Mouse (Mus musculus): Measurements from ENCODE around the gene Zfp882. TPM values are rescaled to one million over a fixed set of nuclear protein-coding genes. Genes with fewer than 3 reads are reported as not detected.
"Not testable (repeated sequence)": the region's sequence is repeated elsewhere in the genome, so short reads cannot be mapped to it uniquely, and the experiment has no call there.

Gene Zfp882
- polyA plus RNA-seq, 1 experiment from 2014 or later, result 7.2 TPM

DNA sequence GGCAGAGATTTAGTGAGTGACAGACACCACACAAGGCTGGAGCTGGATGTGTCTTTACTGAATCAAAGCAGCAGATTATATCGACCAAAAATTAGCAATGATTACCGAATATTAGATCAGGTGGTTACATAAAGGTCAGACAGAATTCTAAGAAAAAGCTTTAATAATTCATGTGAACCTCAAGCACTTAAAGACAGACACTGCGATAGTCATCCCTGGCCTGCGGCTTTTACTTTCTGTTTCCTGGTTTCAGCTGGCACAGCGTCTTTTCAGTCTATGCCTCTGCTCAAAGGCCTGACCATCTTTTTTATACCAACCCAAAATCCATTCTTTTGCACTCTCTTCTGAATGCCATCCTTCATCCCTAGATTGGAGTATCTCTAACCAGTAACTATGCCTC, 40.2 kb downstream of the Zfp882 start:
- 94% methylated on average over 5 of the region's 5 CpGs for WGBS
- Histone ChIP-seq H3K4me2 (ENCODE audit: low read depth) (no peak overlapping the region), H3K27ac (ENCODE audit: low read depth, low read length) (no peak overlapping the region), H3K4me1 (ENCODE audit: control insufficient read depth, insufficient read depth, low read length) (peaks cover 4% of the 10 kb centered on the region; the same call in 1 of the 2 replicates), H3K27me3 (ENCODE audit: control insufficient read depth, insufficient read depth, low read length) (no peaks in the 10 kb centered on the region), H3K9me3 (ENCODE audit: control insufficient read depth, low read length) (no peaks in the 10 kb centered on the region), H3K9ac (ENCODE audit: low read length) (no peak overlapping the region), H3K36me3 (ENCODE audit: control insufficient read depth, insufficient read depth, low read length) (no peaks in the 10 kb centered on the region), H3K4me3 (ENCODE audit: low read depth, low read length) (no peak overlapping the region)
- DNase-seq (ENCODE audit: low spot score) (no peak), ATAC-seq (ENCODE audit: insufficient read depth, low FRiP score, low TSS enrichment) (no peak)

DNA sequence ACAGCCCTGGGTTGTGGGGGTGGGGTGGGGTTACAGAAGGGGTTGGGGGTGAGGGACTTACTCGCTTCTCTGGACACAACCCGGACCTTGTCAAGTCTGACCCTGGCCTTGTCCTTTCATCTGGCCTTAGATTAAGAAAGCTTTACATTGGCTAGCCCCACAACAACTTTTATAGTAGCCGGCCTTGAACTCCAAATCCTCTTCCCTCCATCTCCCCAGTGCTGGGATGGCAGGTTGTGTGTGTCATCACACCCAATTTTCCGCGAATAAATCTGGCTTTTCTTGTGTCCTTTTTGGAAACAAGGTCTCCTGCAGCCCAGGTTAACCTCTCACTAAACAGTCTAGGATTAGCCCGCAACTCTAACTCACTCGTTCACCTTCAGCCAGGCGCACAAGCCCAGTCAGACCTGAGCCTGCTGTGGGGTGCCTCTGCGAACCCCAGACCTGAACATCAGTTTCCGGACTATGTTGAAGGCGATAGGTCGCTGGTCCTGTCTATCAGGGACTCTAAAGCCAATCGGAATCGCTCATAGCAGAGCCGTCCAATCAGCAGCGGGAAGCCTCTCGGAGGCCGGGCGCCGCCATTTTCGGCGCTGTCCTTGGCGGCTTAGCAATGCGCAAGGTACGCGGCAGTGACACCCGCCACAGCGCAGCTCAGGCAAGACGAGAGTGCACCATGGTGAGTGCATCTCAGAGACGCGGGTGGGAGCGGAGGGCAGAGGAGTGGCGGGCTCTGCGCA, 42.2 kb downstream of the Zfp882 start, which contains the start of gene Zfp961:
Gene Zfp961 (plus strand): TSS at position 557 of the 740 bp plus-strand sequence.
- H3K4me2 ChIP-seq (ENCODE audit: low read depth), result peak within 1 kb of the TSS; percentile 53
- WGBS, result 4% methylated on average over 34 of the region's 34 CpGs
- peak within 1 kb of the TSS; percentile 86 for H3K9ac ChIP-seq (ENCODE audit: low read length)
- H3K9me3 ChIP-seq (ENCODE audit: control insufficient read depth, low read length), result no peaks in the 10 kb centered on the region
- peak within 1 kb of the TSS; percentile 53; the same call in 1 of the 2 replicates for H3K27ac ChIP-seq (ENCODE audit: low read depth, low read length)
- no peaks in the 10 kb centered on the region for H3K36me3 ChIP-seq (ENCODE audit: control insufficient read depth, insufficient read depth, low read length)
- no peaks in the 10 kb centered on the region for H3K27me3 ChIP-seq (ENCODE audit: control insufficient read depth, insufficient read depth, low read length)
- ATAC-seq (ENCODE audit: insufficient read depth, low FRiP score, low TSS enrichment), result peak; percentile 100
- peak; percentile 96 for DNase-seq (ENCODE audit: low spot score)
- H3K4me3 ChIP-seq (ENCODE audit: low read depth, low read length), result peak within 1 kb of the TSS; percentile 66
- peaks cover 4% of the 10 kb centered on the region; the same call in 1 of the 2 replicates for H3K4me1 ChIP-seq (ENCODE audit: control insufficient read depth, insufficient read depth, low read length)

DNA sequence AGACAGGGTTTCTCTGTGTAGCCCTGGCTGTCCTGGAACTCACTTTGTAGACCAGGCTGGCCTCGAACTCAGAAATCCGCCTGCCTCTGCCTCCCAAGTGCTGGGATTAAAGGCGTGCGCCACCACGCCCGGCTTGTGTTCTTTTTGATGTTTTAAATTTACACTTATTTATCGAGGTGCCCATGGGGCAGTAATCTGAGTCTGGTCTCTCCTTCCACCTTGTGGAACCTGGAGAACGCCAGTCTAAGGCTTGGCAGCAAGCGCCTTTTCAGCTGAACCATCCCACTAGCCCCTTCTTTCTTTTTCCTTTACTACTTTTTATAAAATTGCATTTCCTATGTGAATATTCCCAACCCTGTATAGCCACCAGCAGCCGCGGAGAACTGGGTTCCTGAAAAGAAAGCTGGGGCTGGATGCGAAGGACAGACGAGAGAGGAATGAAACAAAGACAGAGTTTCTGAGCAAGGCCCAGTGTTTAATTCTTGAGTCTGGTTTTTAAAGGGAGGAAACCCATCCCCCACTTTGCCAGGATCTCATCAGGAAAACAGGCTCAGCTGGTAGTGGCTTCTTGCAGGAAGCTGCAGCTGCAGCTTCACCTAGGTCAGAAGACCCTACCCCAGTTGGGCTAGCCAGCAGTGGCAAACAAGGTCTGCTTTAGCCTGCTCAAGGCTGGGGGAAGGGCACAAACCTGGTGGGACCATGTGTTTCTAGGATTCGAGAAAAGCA, 43.2 kb downstream of the Zfp882 start:
- no peak overlapping the region for H3K27ac ChIP-seq (ENCODE audit: low read depth, low read length)
- H3K36me3 ChIP-seq (ENCODE audit: control insufficient read depth, insufficient read depth, low read length), result no peaks in the 10 kb centered on the region
- H3K9me3 ChIP-seq (ENCODE audit: control insufficient read depth, low read length), result no peaks in the 10 kb centered on the region
- DNase-seq (ENCODE audit: low spot score), result peak; percentile 24
- peak overlapping the region; percentile 53 for H3K4me2 ChIP-seq (ENCODE audit: low read depth)
- no peaks in the 10 kb centered on the region for H3K27me3 ChIP-seq (ENCODE audit: control insufficient read depth, insufficient read depth, low read length)
- H3K4me3 ChIP-seq (ENCODE audit: low read depth, low read length), result peak overlapping the region; percentile 66
- H3K4me1 ChIP-seq (ENCODE audit: control insufficient read depth, insufficient read depth, low read length), result peaks cover 4% of the 10 kb centered on the region; the same call in 1 of the 2 replicates
- ATAC-seq (ENCODE audit: insufficient read depth, low FRiP score, low TSS enrichment), result no peak
- WGBS, result 48% methylated on average over 12 of the region's 14 CpGs
- peak overlapping the region; percentile 86 for H3K9ac ChIP-seq (ENCODE audit: low read length)

DNA sequence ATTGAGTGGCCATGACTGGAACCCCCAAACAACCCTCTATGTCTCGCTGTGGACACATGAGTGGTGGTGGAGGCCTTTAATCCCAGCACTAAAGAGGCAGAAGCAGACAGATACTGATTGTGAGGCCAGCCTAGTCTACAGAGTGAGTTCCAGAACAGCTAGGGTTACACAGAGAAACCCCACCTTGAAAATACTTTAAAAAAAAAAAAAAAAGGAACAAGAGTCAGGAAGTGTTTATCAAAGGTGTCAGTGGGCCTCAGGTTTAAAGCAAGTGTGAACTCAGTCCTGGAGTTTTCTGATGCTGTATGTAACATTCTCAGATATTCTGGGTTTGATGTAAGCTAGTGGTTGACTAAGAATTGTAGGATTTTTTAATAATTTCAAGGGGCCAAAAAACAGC, 44.1 kb downstream of the Zfp882 start:
- DNase-seq (ENCODE audit: low spot score) (no peak), ATAC-seq (ENCODE audit: insufficient read depth, low FRiP score, low TSS enrichment) (no peak)
- no peaks in the 10 kb centered on the region for H3K9me3 ChIP-seq (ENCODE audit: control insufficient read depth, low read length)
- no peaks in the 10 kb centered on the region for H3K36me3 ChIP-seq (ENCODE audit: control insufficient read depth, insufficient read depth, low read length)
- no peak overlapping the region for H3K27ac ChIP-seq (ENCODE audit: low read depth, low read length)
- H3K4me1 ChIP-seq (ENCODE audit: control insufficient read depth, insufficient read depth, low read length), result peaks cover 4% of the 10 kb centered on the region; the same call in 1 of the 2 replicates
- WGBS, result 90% methylated on average over 1 of the region's 1 CpGs
- H3K4me3 ChIP-seq (ENCODE audit: low read depth, low read length), result no peak overlapping the region
- no peaks in the 10 kb centered on the region for H3K27me3 ChIP-seq (ENCODE audit: control insufficient read depth, insufficient read depth, low read length)
- no peak overlapping the region for H3K4me2 ChIP-seq (ENCODE audit: low read depth)
- no peak overlapping the region for H3K9ac ChIP-seq (ENCODE audit: low read length)

DNA sequence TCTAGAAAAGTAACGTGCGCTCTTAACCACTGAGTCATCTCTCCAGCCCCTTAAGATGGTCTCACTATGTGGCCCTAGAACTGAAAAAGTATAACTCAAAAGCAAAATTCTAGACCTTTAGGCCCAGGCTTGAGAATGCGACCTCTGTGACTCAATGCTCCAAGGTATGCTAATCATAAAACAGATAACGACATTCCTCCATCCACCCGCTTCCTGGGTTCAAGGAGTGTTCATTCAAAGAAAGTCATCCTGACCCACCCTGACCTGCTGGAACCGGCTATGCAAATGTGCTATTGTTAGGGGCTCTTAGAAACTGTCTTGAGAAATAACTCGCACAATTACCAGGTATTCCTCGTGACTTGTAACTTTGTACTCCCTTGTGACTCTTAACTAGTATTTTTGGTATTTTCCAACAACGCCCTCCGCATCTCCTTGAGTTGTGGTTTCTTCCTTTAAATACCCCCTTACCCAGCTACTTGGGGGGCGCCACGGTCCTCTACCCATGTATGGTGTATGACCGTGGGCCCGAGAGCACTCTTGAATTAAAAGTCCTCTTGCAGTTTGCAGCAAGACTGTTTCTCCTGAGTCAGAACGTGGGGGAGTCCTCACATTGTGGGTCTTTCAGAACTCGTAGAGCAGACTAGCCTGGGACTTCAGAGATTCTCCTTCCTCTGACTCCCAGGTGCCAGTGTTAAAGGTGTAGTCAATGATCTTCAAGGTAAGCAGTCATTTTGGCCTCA, 44.7 kb downstream of the Zfp882 start:
- H3K27ac ChIP-seq (ENCODE audit: low read depth, low read length); H3K4me3 ChIP-seq (ENCODE audit: low read depth, low read length); H3K27me3 ChIP-seq (ENCODE audit: control insufficient read depth, insufficient read depth, low read length); H3K9ac ChIP-seq (ENCODE audit: low read length); DNase-seq (ENCODE audit: low spot score); H3K4me2 ChIP-seq (ENCODE audit: low read depth); H3K9me3 ChIP-seq (ENCODE audit: control insufficient read depth, low read length); ATAC-seq (ENCODE audit: insufficient read depth, low FRiP score, low TSS enrichment); H3K36me3 ChIP-seq (ENCODE audit: control insufficient read depth, insufficient read depth, low read length); H3K4me1 ChIP-seq (ENCODE audit: control insufficient read depth, insufficient read depth, low read length): not testable (repeated sequence)
- WGBS, result 94% methylated on average over 16 of the region's 16 CpGs

DNA sequence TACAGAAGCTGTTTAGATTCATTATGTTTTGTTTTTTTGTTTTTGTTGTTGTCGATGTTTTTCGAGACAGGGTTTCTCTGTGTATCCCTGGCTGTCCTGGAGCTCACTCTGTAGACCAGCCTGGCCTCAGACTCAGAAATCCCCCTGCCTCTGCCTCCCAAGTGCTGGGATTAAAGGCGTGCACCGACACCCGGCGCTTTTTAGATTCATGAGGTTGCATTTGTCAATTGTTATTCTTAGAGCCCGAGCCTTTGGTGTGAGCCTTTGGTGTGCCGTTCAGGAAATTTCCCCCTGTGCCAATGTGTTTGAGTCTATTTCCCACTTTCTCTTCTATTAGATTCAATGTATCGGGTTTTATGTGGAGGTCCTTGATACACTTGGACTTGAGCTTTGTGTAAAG, 46.3 kb downstream of the Zfp882 start:
- Histone ChIP-seq H3K9me3 (ENCODE audit: control insufficient read depth, low read length) (no peaks in the 10 kb centered on the region), H3K4me3 (ENCODE audit: low read depth, low read length) (no peak overlapping the region), H3K27me3 (ENCODE audit: control insufficient read depth, insufficient read depth, low read length) (no peaks in the 10 kb centered on the region), H3K4me1 (ENCODE audit: control insufficient read depth, insufficient read depth, low read length) (peaks cover 4% of the 10 kb centered on the region; the same call in 1 of the 2 replicates), H3K4me2 (ENCODE audit: low read depth) (no peak overlapping the region), H3K9ac (ENCODE audit: low read length) (no peak overlapping the region), H3K27ac (ENCODE audit: low read depth, low read length) (no peak overlapping the region), H3K36me3 (ENCODE audit: control insufficient read depth, insufficient read depth, low read length) (no peaks in the 10 kb centered on the region)
- ATAC-seq (ENCODE audit: insufficient read depth, low FRiP score, low TSS enrichment) (no peak), DNase-seq (ENCODE audit: low spot score) (no peak)
- 96% methylated on average over 9 of the region's 9 CpGs for WGBS

DNA sequence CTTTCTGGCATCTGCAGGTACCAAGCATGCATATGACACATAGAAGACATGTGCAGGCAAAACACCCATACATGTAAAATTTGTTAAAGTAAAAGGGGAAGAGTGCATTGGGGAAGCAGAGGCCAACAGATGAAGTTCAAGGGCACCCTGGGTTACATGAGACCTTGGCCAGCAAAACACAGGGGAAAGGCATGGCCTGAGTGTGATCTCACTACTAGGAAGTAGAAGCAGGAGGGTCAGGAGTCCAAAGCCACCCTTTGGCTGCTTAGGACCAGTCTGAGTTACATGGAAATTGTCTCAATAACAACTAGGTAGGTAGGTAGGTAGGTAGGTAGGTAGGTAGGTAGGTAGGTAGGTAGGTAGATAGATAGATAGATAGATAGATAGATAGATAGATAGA, 52.1 kb downstream of the Zfp882 start:
- Histone ChIP-seq H3K4me2 (ENCODE audit: low read depth) (no peak overlapping the region), H3K9ac (ENCODE audit: low read length) (no peak overlapping the region), H3K9me3 (ENCODE audit: control insufficient read depth, low read length) (no peaks in the 10 kb centered on the region), H3K36me3 (ENCODE audit: control insufficient read depth, insufficient read depth, low read length) (peaks cover 6% of the 10 kb centered on the region), H3K27me3 (ENCODE audit: control insufficient read depth, insufficient read depth, low read length) (no peaks in the 10 kb centered on the region), H3K4me1 (ENCODE audit: control insufficient read depth, insufficient read depth, low read length) (no peaks in the 10 kb centered on the region), H3K27ac (ENCODE audit: low read depth, low read length) (no peak overlapping the region), H3K4me3 (ENCODE audit: low read depth, low read length) (no peak overlapping the region)
- DNase-seq (ENCODE audit: low spot score), result no peak
- ATAC-seq (ENCODE audit: insufficient read depth, low FRiP score, low TSS enrichment), result no peak

DNA sequence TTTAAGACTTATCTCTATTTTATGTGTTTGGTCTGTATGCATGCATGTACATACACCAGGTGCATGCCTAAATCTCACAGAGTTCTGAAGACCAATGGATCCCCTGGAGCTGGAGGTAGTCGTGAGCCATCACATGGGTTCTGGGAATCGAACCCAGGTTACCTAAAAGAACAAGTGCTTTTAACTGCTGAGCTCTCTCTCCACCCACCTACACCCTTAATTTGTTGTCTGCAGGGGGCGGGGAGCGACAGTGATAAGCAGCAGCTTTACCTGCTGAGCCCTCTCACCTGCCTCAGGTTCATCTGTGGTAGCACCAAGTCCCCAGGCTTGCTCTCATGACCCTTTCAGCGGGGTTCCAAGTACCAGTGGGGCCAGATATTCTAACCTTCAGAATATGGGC, 53.4 kb downstream of the Zfp882 start:
- H3K36me3 ChIP-seq (ENCODE audit: control insufficient read depth, insufficient read depth, low read length), result peaks cover 13% of the 10 kb centered on the region
- WGBS, result 89% methylated on average over 5 of the region's 5 CpGs

More for the DNA sequence above, 53.4 kb downstream of the Zfp882 start:
- Histone ChIP-seq H3K27ac (ENCODE audit: low read depth, low read length) (no peak overlapping the region), H3K4me1 (ENCODE audit: control insufficient read depth, insufficient read depth, low read length) (no peaks in the 10 kb centered on the region), H3K4me3 (ENCODE audit: low read depth, low read length) (no peak overlapping the region), H3K9me3 (ENCODE audit: control insufficient read depth, low read length) (no peaks in the 10 kb centered on the region), H3K9ac (ENCODE audit: low read length) (no peak overlapping the region), H3K27me3 (ENCODE audit: control insufficient read depth, insufficient read depth, low read length) (no peaks in the 10 kb centered on the region), H3K4me2 (ENCODE audit: low read depth) (no peak overlapping the region)
- no peak for DNase-seq (ENCODE audit: low spot score)
- no peak for ATAC-seq (ENCODE audit: insufficient read depth, low FRiP score, low TSS enrichment)

Measured in neural tube, embryonic 11.5 days (tissue).